Mouse (Mus musculus): ENCODE measurements around the gene Cobll1. TPM values are rescaled to one million over a fixed set of nuclear protein-coding genes. Genes with fewer than 3 reads are reported as not detected.

Gene Cobll1
- polyA plus RNA-seq, 1 experiment from 2014 or later = 6.1 TPM

- Histone ChIP-seq H3K4me1 (ENCODE audit: control insufficient read depth, low read depth, low read length) (no peaks in the 10 kb centered on the region; the same call in none of the 2 replicates), H3K27me3 (ENCODE audit: control insufficient read depth, insufficient read depth, low read depth, low read length) (no peaks in the 10 kb centered on the region), H3K27ac (ENCODE audit: low read length) (no peak overlapping the region), H3K4me3 (ENCODE audit: low read depth, low read length) (no peak overlapping the region), H3K36me3 (ENCODE audit: control insufficient read depth, insufficient read depth) (no peaks in the 10 kb centered on the region), H3K9ac (ENCODE audit: low read depth, low read length) (no peak overlapping the region), H3K4me2 (ENCODE audit: low read depth, low read length) (no peak overlapping the region), H3K9me3 (replicated peaks; ENCODE audit: control insufficient read depth, low read length) (no peaks in the 10 kb centered on the region)
- ATAC-seq (ENCODE audit: low read depth) = no peak
- WGBS (ENCODE audit: insufficient replicate concordance) = 60% methylated on average over 1 of the region's 1 CpGs
Measured at GRCm38 (mm10) chr2:65214556-65214955, 24.6 kb downstream of the Cobll1 start.

- 64% methylated on average over 3 of the region's 3 CpGs for WGBS (ENCODE audit: insufficient replicate concordance)
- ATAC-seq (ENCODE audit: low read depth) = no peak
- no peak overlapping the region for H3K9ac ChIP-seq (ENCODE audit: low read depth, low read length)
- H3K9me3 ChIP-seq (replicated peaks; ENCODE audit: control insufficient read depth, low read length) = no peaks in the 10 kb centered on the region
- no peak overlapping the region for H3K4me3 ChIP-seq (ENCODE audit: low read depth, low read length)
- no peak overlapping the region for H3K27ac ChIP-seq (ENCODE audit: low read length)
- H3K36me3 ChIP-seq (ENCODE audit: control insufficient read depth, insufficient read depth) = no peaks in the 10 kb centered on the region
- no peaks in the 10 kb centered on the region for H3K27me3 ChIP-seq (ENCODE audit: control insufficient read depth, insufficient read depth, low read depth, low read length)
- no peak overlapping the region for H3K4me2 ChIP-seq (ENCODE audit: low read depth, low read length)
- no peaks in the 10 kb centered on the region; the same call in none of the 2 replicates for H3K4me1 ChIP-seq (ENCODE audit: control insufficient read depth, low read depth, low read length)
Measured at GRCm38 (mm10) chr2:65213675-65214074, 25.5 kb downstream of the Cobll1 start.

DNA sequence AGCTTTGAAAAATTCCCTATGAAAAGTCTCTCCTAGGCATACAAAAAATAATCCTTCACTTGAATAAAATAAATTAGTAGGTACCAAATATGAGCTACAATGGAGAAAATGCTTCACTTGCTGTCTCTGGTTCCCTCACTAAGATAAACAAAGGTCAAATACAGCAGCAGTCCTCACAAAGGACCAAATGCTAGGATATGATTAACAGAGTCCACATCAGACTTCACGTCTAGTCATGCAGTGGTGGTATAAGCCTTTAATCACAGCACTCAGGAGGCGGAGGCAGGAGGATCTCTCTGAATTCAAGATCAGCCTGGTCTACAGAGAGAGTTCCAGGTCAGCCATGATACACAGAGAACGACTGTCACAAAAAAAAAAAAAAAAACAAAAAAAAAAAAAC lies 27.6 kb downstream of the Cobll1 start:
- WGBS (ENCODE audit: insufficient replicate concordance) = 62% methylated on average over 3 of the region's 3 CpGs
- H3K27ac ChIP-seq (ENCODE audit: low read length) = no peak overlapping the region

GRCm38 (mm10) chr2:65207750-65208149 lies 31.5 kb downstream of the Cobll1 start:
- WGBS (ENCODE audit: insufficient replicate concordance) = 54% methylated on average over 2 of the region's 2 CpGs
- H3K36me3 ChIP-seq (ENCODE audit: control insufficient read depth, insufficient read depth) = no peaks in the 10 kb centered on the region
- no peak overlapping the region for H3K4me2 ChIP-seq (ENCODE audit: low read depth, low read length)
- H3K27me3 ChIP-seq (ENCODE audit: control insufficient read depth, insufficient read depth, low read depth, low read length) = no peaks in the 10 kb centered on the region
- H3K4me3 ChIP-seq (ENCODE audit: low read depth, low read length) = no peak overlapping the region
- no peaks in the 10 kb centered on the region for H3K4me1 ChIP-seq (ENCODE audit: control insufficient read depth, low read depth, low read length)
- no peak for ATAC-seq (ENCODE audit: low read depth)
- H3K9me3 ChIP-seq (replicated peaks; ENCODE audit: control insufficient read depth, low read length) = no peaks in the 10 kb centered on the region
- H3K9ac ChIP-seq (ENCODE audit: low read depth, low read length) = no peak overlapping the region
- H3K27ac ChIP-seq (ENCODE audit: low read length) = no peak overlapping the region

More for the DNA sequence above, 27.6 kb downstream of the Cobll1 start:
- H3K36me3 ChIP-seq (ENCODE audit: control insufficient read depth, insufficient read depth) = no peaks in the 10 kb centered on the region
- no peak overlapping the region for H3K4me2 ChIP-seq (ENCODE audit: low read depth, low read length)
- no peak overlapping the region for H3K4me3 ChIP-seq (ENCODE audit: low read depth, low read length)
- no peaks in the 10 kb centered on the region for H3K4me1 ChIP-seq (ENCODE audit: control insufficient read depth, low read depth, low read length)
- no peaks in the 10 kb centered on the region for H3K27me3 ChIP-seq (ENCODE audit: control insufficient read depth, insufficient read depth, low read depth, low read length)
- no peak overlapping the region for H3K9ac ChIP-seq (ENCODE audit: low read depth, low read length)
- H3K9me3 ChIP-seq (replicated peaks; ENCODE audit: control insufficient read depth, low read length) = no peaks in the 10 kb centered on the region
- ATAC-seq (ENCODE audit: low read depth) = no peak

- Histone ChIP-seq H3K4me3 (ENCODE audit: low read depth, low read length) (no peak overlapping the region), H3K9ac (ENCODE audit: low read depth, low read length) (no peak overlapping the region), H3K27ac (ENCODE audit: low read length) (no peak overlapping the region), H3K4me1 (ENCODE audit: control insufficient read depth, low read depth, low read length) (no peaks in the 10 kb centered on the region), H3K9me3 (replicated peaks; ENCODE audit: control insufficient read depth, low read length) (no peaks in the 10 kb centered on the region), H3K27me3 (ENCODE audit: control insufficient read depth, insufficient read depth, low read depth, low read length) (no peaks in the 10 kb centered on the region), H3K4me2 (ENCODE audit: low read depth, low read length) (no peak overlapping the region), H3K36me3 (ENCODE audit: control insufficient read depth, insufficient read depth) (no peaks in the 10 kb centered on the region)
- no peak for ATAC-seq (ENCODE audit: low read depth)
- WGBS (ENCODE audit: insufficient replicate concordance) = 63% methylated on average over 7 of the region's 7 CpGs
Measured at GRCm38 (mm10) chr2:65203699-65204098, 35.5 kb downstream of the Cobll1 start.

DNA sequence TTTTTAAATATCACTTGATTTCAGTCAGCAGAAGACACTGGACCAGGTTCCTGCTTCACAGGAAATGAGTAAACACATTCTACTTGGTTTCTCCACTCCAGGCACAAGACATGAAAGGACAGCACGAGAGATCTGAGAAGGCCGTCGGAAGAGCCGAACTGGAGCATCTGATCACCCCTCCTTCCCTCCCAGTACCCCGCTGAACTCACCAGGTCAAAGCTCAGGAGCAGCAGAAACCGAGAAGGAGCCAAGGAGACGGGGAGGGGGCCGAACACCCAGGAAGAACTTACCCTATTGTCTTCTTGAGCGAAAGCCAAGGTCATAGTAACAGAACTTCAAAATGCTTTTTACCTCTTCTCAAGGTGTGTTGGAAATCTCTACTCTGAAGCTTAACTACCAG lies 39.5 kb downstream of the Cobll1 start:
- no peak overlapping the region for H3K4me3 ChIP-seq (ENCODE audit: low read depth, low read length)
- H3K27me3 ChIP-seq (ENCODE audit: control insufficient read depth, insufficient read depth, low read depth, low read length) = no peaks in the 10 kb centered on the region
- H3K4me2 ChIP-seq (ENCODE audit: low read depth, low read length) = no peak overlapping the region
- no peaks in the 10 kb centered on the region for H3K36me3 ChIP-seq (ENCODE audit: control insufficient read depth, insufficient read depth)
- no peak for ATAC-seq (ENCODE audit: low read depth)
- no peak overlapping the region for H3K9ac ChIP-seq (ENCODE audit: low read depth, low read length)
- H3K4me1 ChIP-seq (ENCODE audit: control insufficient read depth, low read depth, low read length) = no peaks in the 10 kb centered on the region
- WGBS (ENCODE audit: insufficient replicate concordance) = 57% methylated on average over 9 of the region's 9 CpGs
- H3K27ac ChIP-seq (ENCODE audit: low read length) = no peak overlapping the region
- no peaks in the 10 kb centered on the region for H3K9me3 ChIP-seq (replicated peaks; ENCODE audit: control insufficient read depth, low read length)

- H3K4me2 ChIP-seq (ENCODE audit: low read depth, low read length) = no peak overlapping the region
- no peak for ATAC-seq (ENCODE audit: low read depth)
- no peaks in the 10 kb centered on the region for H3K27me3 ChIP-seq (ENCODE audit: control insufficient read depth, insufficient read depth, low read depth, low read length)
- H3K4me3 ChIP-seq (ENCODE audit: low read depth, low read length) = no peak overlapping the region
- H3K9me3 ChIP-seq (replicated peaks; ENCODE audit: control insufficient read depth, low read length) = no peaks in the 10 kb centered on the region
- no peak overlapping the region for H3K27ac ChIP-seq (ENCODE audit: low read length)
- H3K36me3 ChIP-seq (ENCODE audit: control insufficient read depth, insufficient read depth) = no peaks in the 10 kb centered on the region
- WGBS (ENCODE audit: insufficient replicate concordance) = 57% methylated on average over 3 of the region's 3 CpGs
- no peaks in the 10 kb centered on the region for H3K4me1 ChIP-seq (ENCODE audit: control insufficient read depth, low read depth, low read length)
- no peak overlapping the region for H3K9ac ChIP-seq (ENCODE audit: low read depth, low read length)
Measured at GRCm38 (mm10) chr2:65198605-65199004, 40.6 kb downstream of the Cobll1 start.

DNA sequence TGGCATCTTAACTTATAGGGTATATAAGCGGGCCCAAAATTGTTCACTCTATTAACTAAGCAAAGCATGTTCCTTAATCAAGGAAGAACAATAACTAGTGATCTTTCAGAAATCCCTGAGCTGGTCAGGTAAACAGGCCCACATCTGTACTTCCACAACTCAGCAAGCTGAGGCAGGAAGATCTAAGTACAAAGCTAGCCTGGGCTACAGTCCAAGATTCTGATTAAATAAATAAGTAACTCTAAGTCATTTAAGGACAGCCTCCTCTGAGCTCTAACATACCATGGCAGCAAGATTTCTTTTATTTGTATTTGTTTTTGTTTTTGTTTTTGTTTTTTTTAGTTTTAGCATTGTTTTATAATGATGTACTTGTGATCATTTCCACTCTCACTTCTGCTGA lies 42.2 kb downstream of the Cobll1 start:
- WGBS (ENCODE audit: insufficient replicate concordance) = 64% methylated on average over 1 of the region's 1 CpGs
- Histone ChIP-seq H3K4me3 (ENCODE audit: low read depth, low read length) (no peak overlapping the region), H3K27ac (ENCODE audit: low read length) (no peak overlapping the region), H3K4me1 (ENCODE audit: control insufficient read depth, low read depth, low read length) (no peaks in the 10 kb centered on the region), H3K9me3 (replicated peaks; ENCODE audit: control insufficient read depth, low read length) (no peaks in the 10 kb centered on the region), H3K4me2 (ENCODE audit: low read depth, low read length) (no peak overlapping the region), H3K27me3 (ENCODE audit: control insufficient read depth, insufficient read depth, low read depth, low read length) (no peaks in the 10 kb centered on the region), H3K9ac (ENCODE audit: low read depth, low read length) (no peak overlapping the region), H3K36me3 (ENCODE audit: control insufficient read depth, insufficient read depth) (no peaks in the 10 kb centered on the region)
- ATAC-seq (ENCODE audit: low read depth) = no peak

GRCm38 (mm10) chr2:65195233-65196010 lies 43.8 kb downstream of the Cobll1 start:
- 66% methylated on average over 9 of the region's 9 CpGs for WGBS (ENCODE audit: insufficient replicate concordance)
- no peak for ATAC-seq (ENCODE audit: low read depth)
- Histone ChIP-seq H3K27ac (ENCODE audit: low read length) (no peak overlapping the region), H3K4me3 (ENCODE audit: low read depth, low read length) (no peak overlapping the region), H3K27me3 (ENCODE audit: control insufficient read depth, insufficient read depth, low read depth, low read length) (no peaks in the 10 kb centered on the region), H3K4me1 (ENCODE audit: control insufficient read depth, low read depth, low read length) (no peaks in the 10 kb centered on the region; the same call in 1 of the 2 replicates), H3K9me3 (replicated peaks; ENCODE audit: control insufficient read depth, low read length) (no peaks in the 10 kb centered on the region), H3K36me3 (ENCODE audit: control insufficient read depth, insufficient read depth) (no peaks in the 10 kb centered on the region), H3K9ac (ENCODE audit: low read depth, low read length) (no peak overlapping the region), H3K4me2 (ENCODE audit: low read depth, low read length) (no peak overlapping the region)
